Mouse (Mus musculus) kidney, embryonic 15.5 days (tissue): ENCODE results near the gene Agtrap. TPM values are rescaled to one million over a fixed set of nuclear protein-coding genes. Genes with fewer than 3 reads are reported as not detected.

ENCODE experiments used
- ATAC-seq: fragments of 200-750 bp; cut with Nextera tagmentation; replicated peaks from 2 replicates; pipeline ENCODE4 v1.8.0; 2017; ENCODE audit warnings: moderate TSS enrichment; ENCODE audit not compliant: low FRiP score
- H3K27ac ChIP-seq: fragments of 300-500 bp; sonication (generic); 2 replicates; pipeline ENCODE4 v1.5.1; 2015; ENCODE audit warnings: mild to moderate bottlenecking, inconsistent platforms
- H3K27me3 ChIP-seq: fragments of 300-500 bp; sonication (generic); 2 replicates; pipeline ENCODE4 v1.6.1; 2015; ENCODE audit warnings: inconsistent platforms
- H3K36me3 ChIP-seq: fragments of 300-500 bp; sonication (generic); 2 replicates; pipeline ENCODE4 v1.6.1; 2015; ENCODE audit warnings: inconsistent platforms
- H3K4me1 ChIP-seq: fragments of 300-500 bp; sonication (generic); 2 replicates; pipeline ENCODE4 v1.6.1; 2015; ENCODE audit warnings: inconsistent platforms
- H3K4me2 ChIP-seq: fragments of 300-500 bp; sonication (generic); 2 replicates; pipeline ENCODE4 v1.6.1; 2015; ENCODE audit warnings: moderate library complexity, mild to moderate bottlenecking, inconsistent platforms
- H3K4me3 ChIP-seq: fragments of 300-500 bp; sonication (generic); replicated peaks from 2 replicates; pipeline ENCODE4 v1.5.1; 2015; ENCODE audit warnings: mild to moderate bottlenecking, inconsistent platforms
- H3K9ac ChIP-seq: fragments of 300-500 bp; sonication (generic); 2 replicates; pipeline ENCODE4 v1.6.1; 2015; ENCODE audit warnings: mild to moderate bottlenecking, inconsistent platforms
- H3K9me3 ChIP-seq: fragments of 300-500 bp; sonication (generic); replicated peaks from 2 replicates; pipeline ENCODE4 v1.6.1; 2016; ENCODE audit warnings: inconsistent platforms
- WGBS: fragments of 180-500 bp; shearing (Covaris S2); methylation state at CpG from one replicate; pipeline ENCODE4 v1.1.7; 2015; ENCODE audit warnings: mixed read lengths; 5-methylcytosine and 5-hydroxymethylcytosine counted together
- polyA plus RNA-seq: library from polyadenylated mRNA; unstranded; fragments of >200 nt; fragmentation: Nextera tagmentation; extraction: Ambion mirVana; gene quantifications from 2 replicates; pipeline ENCODE4 v1.2.1, GENCODE M21; 2015

Agtrap gene
- polyA plus RNA-seq, 1 experiment from 2014 or later = 24.4 TPM

GRCm38 (mm10) chr4:148101801-148102527, 14.1 kb upstream of the Agtrap start:
- Histone ChIP-seq H3K27me3 (peaks cover 5% of the 10 kb centered on the region; the same call in 1 of the 2 replicates), H3K4me3 (peak overlapping the region; percentile 29), H3K27ac (no peak overlapping the region), H3K4me2 (peak overlapping the region; percentile 57), H3K9ac (peak overlapping the region; percentile 26; the same call in 1 of the 2 replicates), H3K9me3 (no peaks in the 10 kb centered on the region), H3K36me3 (no peaks in the 10 kb centered on the region), H3K4me1 (peaks cover 7% of the 10 kb centered on the region)
- ATAC-seq = peak; percentile 79
- WGBS = 20% methylated on average over 29 of the region's 29 CpGs

GRCm38 (mm10) chr4:148098666-148099065, 10.8 kb upstream of the Agtrap start:
- no peak overlapping the region for H3K9ac ChIP-seq
- ATAC-seq = no peak
- H3K9me3 ChIP-seq = no peaks in the 10 kb centered on the region
- no peak overlapping the region for H3K4me3 ChIP-seq
- 0 out of 2 replicates have a peak, but pooled peaks cover 9% of the 10 kb centered on the region for H3K4me1 ChIP-seq
- 68% methylated on average over 3 of the region's 3 CpGs for whole genome bisulfite sequencing
- H3K27ac ChIP-seq = no peak overlapping the region
- no peaks in the 10 kb centered on the region for H3K36me3 ChIP-seq
- H3K4me2 ChIP-seq = no peak overlapping the region
- no peaks in the 10 kb centered on the region for H3K27me3 ChIP-seq

DNA sequence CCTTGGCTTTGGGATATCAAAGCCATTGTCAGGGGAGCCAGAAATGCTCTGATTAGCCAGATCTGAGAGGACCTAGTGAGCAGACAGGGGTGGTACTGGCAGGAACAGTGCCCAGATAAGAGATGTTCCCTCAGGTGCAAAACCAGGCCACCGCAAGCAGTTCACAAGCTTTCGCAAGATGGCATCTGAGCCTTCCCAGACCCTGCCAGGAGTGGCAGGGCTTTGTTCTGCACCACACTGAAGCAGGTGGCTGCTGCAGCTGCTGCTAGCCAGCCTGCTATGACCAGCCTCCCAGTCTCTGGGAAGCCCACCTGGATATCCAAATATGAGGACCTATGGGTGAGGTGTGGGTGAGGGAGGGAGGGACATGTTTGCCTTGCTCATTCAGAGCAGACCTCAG, 10.1 kb upstream of the Agtrap start:
- Histone ChIP-seq H3K27ac (no peak overlapping the region), H3K4me3 (no peak overlapping the region), H3K9ac (no peak overlapping the region), H3K27me3 (no peaks in the 10 kb centered on the region), H3K4me1 (0 out of 2 replicates have a peak, but pooled peaks cover 9% of the 10 kb centered on the region), H3K4me2 (no peak overlapping the region), H3K36me3 (no peaks in the 10 kb centered on the region), H3K9me3 (no peaks in the 10 kb centered on the region)
- no peak for ATAC-seq
- WGBS = 98% methylated on average over 2 of the region's 2 CpGs

GRCm38 (mm10) chr4:148095081-148095480, 7.2 kb upstream of the Agtrap start:
- no peak for ATAC-seq
- H3K36me3 ChIP-seq = no peaks in the 10 kb centered on the region
- no peak overlapping the region for H3K27ac ChIP-seq
- H3K9me3 ChIP-seq = no peaks in the 10 kb centered on the region
- 76% methylated on average over 4 of the region's 4 CpGs for WGBS
- 0 out of 2 replicates have a peak, but pooled peaks cover 3% of the 10 kb centered on the region for H3K4me1 ChIP-seq
- no peaks in the 10 kb centered on the region for H3K27me3 ChIP-seq
- no peak overlapping the region for H3K9ac ChIP-seq
- H3K4me2 ChIP-seq = no peak overlapping the region
- H3K4me3 ChIP-seq = no peak overlapping the region

DNA sequence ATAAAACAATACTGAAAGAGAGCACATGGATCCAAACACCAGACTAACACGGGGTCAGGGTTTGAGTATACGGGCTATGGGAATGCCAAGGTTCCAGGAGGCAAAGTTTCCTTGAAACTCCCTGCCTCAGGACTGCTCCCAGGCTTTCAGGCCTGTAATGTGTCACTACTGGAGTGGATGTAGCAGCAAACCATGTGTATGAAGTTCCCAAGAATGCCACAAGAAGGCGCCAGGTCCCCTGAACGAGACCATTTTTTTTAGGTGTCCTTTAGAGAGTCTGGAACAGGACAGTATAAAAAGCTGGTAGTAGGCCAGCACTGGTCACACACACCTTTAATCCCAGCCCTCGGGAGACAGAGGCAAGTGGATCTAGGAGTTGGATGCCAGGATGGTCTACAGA, 6.3 kb upstream of the Agtrap start:
- Histone ChIP-seq H3K27ac (no peak overlapping the region), H3K4me1 (0 out of 2 replicates have a peak, but pooled peaks cover 3% of the 10 kb centered on the region), H3K9ac (no peak overlapping the region), H3K4me2 (no peak overlapping the region), H3K4me3 (no peak overlapping the region), H3K36me3 (no peaks in the 10 kb centered on the region), H3K27me3 (no peaks in the 10 kb centered on the region), H3K9me3 (no peaks in the 10 kb centered on the region)
- 90% methylated on average over 5 of the region's 5 CpGs for WGBS
- ATAC-seq = no peak

- H3K9me3 ChIP-seq = no peaks in the 10 kb centered on the region
- H3K27me3 ChIP-seq = no peaks in the 10 kb centered on the region
- H3K9ac ChIP-seq = no peak overlapping the region
- no peak for ATAC-seq
- H3K27ac ChIP-seq = no peak overlapping the region
- H3K36me3 ChIP-seq = no peaks in the 10 kb centered on the region
- no peak overlapping the region for H3K4me2 ChIP-seq
- peaks cover 8% of the 10 kb centered on the region for H3K4me1 ChIP-seq
- 91% methylated on average over 11 of the region's 11 CpGs for WGBS
- no peak overlapping the region for H3K4me3 ChIP-seq
Measured at GRCm38 (mm10) chr4:148092551-148093271, 4.9 kb upstream of the Agtrap start.

- Histone ChIP-seq H3K9me3 (no peaks in the 10 kb centered on the region), H3K4me2 (no peak overlapping the region), H3K27ac (no peak overlapping the region), H3K4me1 (peaks cover 20% of the 10 kb centered on the region), H3K27me3 (no peaks in the 10 kb centered on the region), H3K9ac (no peak overlapping the region), H3K36me3 (no peaks in the 10 kb centered on the region), H3K4me3 (no peak overlapping the region)
- no peak for ATAC-seq
- 97% methylated on average over 1 of the region's 1 CpGs for WGBS
Measured at GRCm38 (mm10) chr4:148091181-148091580, 3.4 kb upstream of the Agtrap start.

- Histone ChIP-seq H3K4me3 (no peak overlapping the region), H3K27ac (no peak overlapping the region), H3K9ac (no peak overlapping the region), H3K27me3 (no peaks in the 10 kb centered on the region), H3K36me3 (no peaks in the 10 kb centered on the region), H3K4me1 (peaks cover 36% of the 10 kb centered on the region), H3K4me2 (no peak overlapping the region), H3K9me3 (no peaks in the 10 kb centered on the region)
- WGBS = 70% methylated on average over 4 of the region's 4 CpGs
- no peak for ATAC-seq
Measured at GRCm38 (mm10) chr4:148089166-148089565, 1.3 kb upstream of the Agtrap start.

DNA sequence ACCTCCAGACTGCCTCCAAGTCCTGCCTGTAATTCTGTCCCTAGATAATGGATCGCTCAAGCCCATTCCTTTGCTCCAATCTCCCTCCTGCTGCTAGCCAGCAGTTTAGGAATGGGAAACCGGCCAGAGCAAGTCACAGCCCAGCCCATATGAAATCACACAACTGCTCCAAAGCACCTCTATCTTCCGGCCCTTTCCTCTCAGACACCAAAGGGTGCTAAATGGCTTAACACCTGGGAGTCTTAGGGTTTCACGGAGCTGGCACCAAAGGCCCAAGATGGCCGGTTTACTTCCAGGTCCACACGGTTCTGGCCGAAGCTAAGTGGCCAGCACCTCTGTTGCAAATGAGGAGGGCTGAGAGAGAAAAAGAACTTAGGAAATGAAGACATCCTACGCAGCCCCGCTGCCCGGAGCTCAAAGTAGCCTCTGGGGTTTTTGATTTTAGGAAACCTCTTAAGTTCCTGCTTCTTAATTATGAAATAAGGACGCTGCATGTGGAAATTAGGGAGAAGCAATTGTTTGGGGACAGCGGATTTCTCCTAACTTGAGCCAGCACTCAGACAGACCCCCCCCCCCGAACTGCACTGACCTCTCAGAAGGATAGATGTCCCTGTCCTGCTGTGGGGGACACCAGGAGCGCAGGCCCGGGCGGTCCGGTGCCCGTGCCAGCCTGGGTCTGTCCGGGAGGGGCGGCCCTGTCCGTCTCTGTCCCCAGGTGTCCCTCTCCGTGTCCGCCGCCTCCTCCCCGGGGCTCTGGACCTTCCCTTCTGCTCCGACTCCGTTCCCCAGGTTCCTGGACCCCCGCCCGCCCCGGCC, 532 bp downstream of the Agtrap start:
- peak; percentile 55 for ATAC-seq
- Histone ChIP-seq H3K4me1 (peaks cover 54% of the 10 kb centered on the region), H3K4me2 (peak overlapping the region; percentile 86), H3K9ac (peak overlapping the region; percentile 76), H3K9me3 (no peaks in the 10 kb centered on the region), H3K4me3 (peak overlapping the region; percentile 81), H3K27ac (peak overlapping the region; percentile 86), H3K27me3 (no peaks in the 10 kb centered on the region), H3K36me3 (no peaks in the 10 kb centered on the region)
- WGBS = 4% methylated on average over 30 of the region's 30 CpGs

DNA sequence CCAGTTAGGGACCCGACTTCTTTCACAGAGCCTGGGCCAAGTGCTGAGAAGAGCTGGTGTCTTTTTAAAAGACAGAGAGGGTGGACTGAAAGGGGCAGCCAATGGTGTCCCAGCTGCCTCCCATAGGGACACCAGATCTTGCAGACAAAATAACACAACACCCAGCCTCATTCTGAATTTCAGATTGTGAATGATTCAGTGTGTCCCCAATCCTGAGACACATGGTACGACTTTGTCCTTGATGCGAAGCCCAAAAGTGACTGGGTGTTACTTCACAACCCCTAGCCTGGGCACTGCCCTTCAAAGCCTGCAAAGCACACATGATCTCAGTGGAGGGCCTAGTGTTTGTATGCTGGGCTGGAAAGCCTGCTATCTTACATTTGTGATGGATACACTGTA, 1.9 kb downstream of the Agtrap start:
- Histone ChIP-seq H3K4me3 (no peak overlapping the region), H3K9me3 (no peaks in the 10 kb centered on the region), H3K27ac (peak overlapping the region; percentile 51; the same call in 1 of the 2 replicates), H3K4me1 (peaks cover 54% of the 10 kb centered on the region), H3K36me3 (peaks cover 10% of the 10 kb centered on the region), H3K9ac (0 out of 2 replicates have a peak overlapping the region, but pooled peaks have one; percentile 4), H3K4me2 (0 out of 2 replicates have a peak overlapping the region, but pooled peaks have one; percentile 1), H3K27me3 (no peaks in the 10 kb centered on the region)
- WGBS = 67% methylated on average over 3 of the region's 3 CpGs
- no peak for ATAC-seq

DNA sequence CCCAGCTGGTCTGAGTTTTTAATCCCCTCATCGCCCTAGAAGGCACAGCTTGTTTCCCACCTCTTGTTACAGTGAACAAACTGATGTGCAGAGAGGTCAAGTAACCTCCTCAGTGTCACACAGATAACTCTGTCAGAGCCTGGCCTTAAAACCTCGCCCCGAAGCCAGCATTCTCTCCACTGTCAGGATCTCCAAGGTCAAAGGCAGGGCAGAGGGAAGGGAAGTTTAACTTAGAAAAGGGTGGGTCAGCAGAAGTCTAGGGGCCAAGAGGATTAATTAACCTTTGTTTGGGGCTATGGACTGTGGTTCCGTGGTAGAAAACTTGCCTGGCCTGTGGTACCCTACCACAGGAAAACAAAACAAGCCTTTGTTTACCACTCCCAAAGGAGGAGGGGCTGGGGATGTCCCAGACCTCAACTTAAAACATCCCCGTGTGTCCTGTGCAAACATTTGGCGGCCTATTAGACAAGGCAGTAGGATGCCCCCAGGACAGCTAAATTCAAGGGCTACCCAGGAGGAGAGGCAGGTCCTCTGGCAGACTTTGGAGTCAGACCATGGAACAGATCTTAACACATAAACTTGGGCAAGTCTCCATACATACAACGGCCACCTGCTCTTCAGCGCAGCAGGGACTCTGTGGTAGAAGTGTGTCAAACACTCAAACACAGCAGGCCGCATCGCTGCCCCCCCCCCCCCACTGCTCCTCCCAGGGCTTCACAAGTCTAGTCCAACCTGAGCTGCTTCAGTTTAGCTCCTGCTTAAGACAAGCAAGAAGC, 2.5 kb downstream of the Agtrap start:
- H3K9ac ChIP-seq = 0 out of 2 replicates have a peak overlapping the region, but pooled peaks have one; percentile 4
- peaks cover 54% of the 10 kb centered on the region for H3K4me1 ChIP-seq
- H3K9me3 ChIP-seq = no peaks in the 10 kb centered on the region
- 46% methylated on average over 10 of the region's 10 CpGs for WGBS
- peaks cover 16% of the 10 kb centered on the region for H3K36me3 ChIP-seq
- no peak overlapping the region for H3K4me3 ChIP-seq
- H3K4me2 ChIP-seq = 0 out of 2 replicates have a peak overlapping the region, but pooled peaks have one; percentile 1
- H3K27ac ChIP-seq = peak overlapping the region; percentile 51; the same call in 1 of the 2 replicates
- ATAC-seq = no peak
- no peaks in the 10 kb centered on the region for H3K27me3 ChIP-seq
